Mouse (Mus musculus): ENCODE results near the gene Fas. TPM values are rescaled to one million over a fixed set of nuclear protein-coding genes. Genes with fewer than 3 reads are reported as not detected.

Gene Fas
- polyA plus RNA-seq, 1 experiment, result 2.8 TPM

GRCm38 (mm10) chr19:34293376-34293947 lies 3.0 kb downstream of the Fas start:
- Histone ChIP-seq H3ac (ENCODE audit: control insufficient read depth, insufficient read length) (no peak overlapping the region), H3K36me3 (ENCODE audit: control insufficient read depth, insufficient read depth) (no peaks in the 10 kb centered on the region), H3K4me3 (no peak overlapping the region), H3K79me2 (ENCODE audit: control insufficient read depth, insufficient read depth) (no peaks in the 10 kb centered on the region), H3K27me3 (ENCODE audit: control insufficient read depth, insufficient read depth, insufficient read length) (no peaks in the 10 kb centered on the region), H3K4me2 (ENCODE audit: low read depth) (no peak overlapping the region)
- TF ChIP-seq MYOD1 (IDR thresholded peaks at IDR 0.05; ENCODE audit: control insufficient read depth in 1 of 3, insufficient read length in 2 of 3, low read depth in 2 of 3) (no peak), CEBPB (IDR thresholded peaks at IDR 0.05; ENCODE audit: insufficient read depth, poor library complexity, severe bottlenecking) (no peak), TCF3 (IDR thresholded peaks at IDR 0.05; ENCODE audit: insufficient read length, low read depth) (no peak), E2F4 (IDR thresholded peaks at IDR 0.05; ENCODE audit: insufficient read depth) (no peak), USF1 (IDR thresholded peaks at IDR 0.05; ENCODE audit: low read depth) (no peak), SRF (IDR thresholded peaks at IDR 0.05; ENCODE audit: control insufficient read depth, insufficient read length, low read depth) (no peak), MYOG (IDR thresholded peaks at IDR 0.05; ENCODE audit: control insufficient read depth in 1 of 3, insufficient read depth in 1 of 3, insufficient read length in 2 of 3, low read depth in 2 of 3) (no peak), POLR2AphosphoS2 (IDR thresholded peaks at IDR 0.05; ENCODE audit: insufficient read length, low read depth) (no peak), POLR2A (IDR thresholded peaks at IDR 0.05; ENCODE audit: insufficient read length, low read depth) (no peak), MAX (IDR thresholded peaks at IDR 0.05; ENCODE audit: low read depth) (no peak), REST (IDR thresholded peaks at IDR 0.05; ENCODE audit: insufficient read depth, insufficient read length) (no peak), TCF12 (IDR thresholded peaks at IDR 0.05; ENCODE audit: insufficient read depth, poor library complexity, severe bottlenecking) (no peak)

DNA sequence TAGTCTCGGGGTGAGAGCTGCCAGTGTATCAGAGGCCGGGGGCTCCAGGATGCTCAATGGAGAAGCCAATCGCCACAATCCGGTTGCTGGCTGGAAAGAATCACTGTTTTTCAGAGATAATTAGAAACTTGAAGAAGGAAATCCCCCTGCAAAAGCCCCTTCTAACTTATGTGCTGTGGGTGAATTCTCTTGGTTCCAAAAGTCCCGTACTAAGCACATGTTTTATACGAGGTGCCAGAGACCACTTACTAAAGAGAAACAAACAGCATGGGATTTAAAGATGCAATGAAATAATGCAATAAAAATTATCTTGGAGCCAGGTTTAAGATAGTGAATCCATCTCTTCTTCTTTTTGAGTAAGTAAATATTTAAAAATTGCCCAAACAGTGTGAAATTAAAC lies 5.0 kb downstream of the Fas start:
- H3K4me3 ChIP-seq, result no peak overlapping the region
- no peak for TF ChIP-seq MAX (IDR thresholded peaks at IDR 0.05; ENCODE audit: low read depth)
- no peak for TF ChIP-seq CEBPB (IDR thresholded peaks at IDR 0.05; ENCODE audit: insufficient read depth, poor library complexity, severe bottlenecking)
- no peak for TF ChIP-seq USF1 (IDR thresholded peaks at IDR 0.05; ENCODE audit: low read depth)
- TF ChIP-seq MYOG (IDR thresholded peaks at IDR 0.05; ENCODE audit: control insufficient read depth in 1 of 3, insufficient read depth in 1 of 3, insufficient read length in 2 of 3, low read depth in 2 of 3), result no peak
- TF ChIP-seq MYOD1 (IDR thresholded peaks at IDR 0.05; ENCODE audit: control insufficient read depth in 1 of 3, insufficient read length in 2 of 3, low read depth in 2 of 3), result no peak
- TF ChIP-seq POLR2A (IDR thresholded peaks at IDR 0.05; ENCODE audit: insufficient read length, low read depth), result no peak
- TF ChIP-seq TCF3 (IDR thresholded peaks at IDR 0.05; ENCODE audit: insufficient read length, low read depth), result no peak
- no peak for TF ChIP-seq E2F4 (IDR thresholded peaks at IDR 0.05; ENCODE audit: insufficient read depth)
- no peak for TF ChIP-seq POLR2AphosphoS2 (IDR thresholded peaks at IDR 0.05; ENCODE audit: insufficient read length, low read depth)
- TF ChIP-seq SRF (IDR thresholded peaks at IDR 0.05; ENCODE audit: control insufficient read depth, insufficient read length, low read depth), result no peak
- H3K27me3 ChIP-seq (ENCODE audit: control insufficient read depth, insufficient read depth, insufficient read length), result no peaks in the 10 kb centered on the region

DNA sequence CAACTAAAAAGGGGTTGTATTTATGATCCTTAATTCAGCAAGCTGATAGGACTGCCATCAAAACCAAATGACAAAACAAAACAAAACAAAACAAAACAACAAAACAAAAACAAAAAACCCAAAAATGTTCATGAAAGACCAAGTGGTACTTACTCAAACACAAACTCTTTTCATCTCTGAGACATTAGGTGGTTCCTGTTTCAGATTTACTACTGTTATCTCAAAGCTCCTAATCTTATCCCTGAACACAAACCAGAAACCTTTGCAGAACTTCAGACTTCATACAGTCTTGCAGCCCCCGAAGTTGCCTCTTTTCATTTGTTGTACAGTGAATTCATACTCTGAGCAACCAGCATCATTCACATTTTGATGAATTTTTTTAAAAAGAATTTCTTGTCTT lies 8.1 kb downstream of the Fas start:
- H3K4me3 ChIP-seq, result no peak overlapping the region
- no peak for TF ChIP-seq POLR2AphosphoS2 (IDR thresholded peaks at IDR 0.05; ENCODE audit: insufficient read length, low read depth)
- TF ChIP-seq E2F4 (IDR thresholded peaks at IDR 0.05; ENCODE audit: insufficient read depth), result no peak
- TF ChIP-seq CEBPB (IDR thresholded peaks at IDR 0.05; ENCODE audit: insufficient read depth, poor library complexity, severe bottlenecking), result no peak
- TF ChIP-seq REST (IDR thresholded peaks at IDR 0.05; ENCODE audit: insufficient read depth, insufficient read length), result no peak
- TF ChIP-seq MAX (IDR thresholded peaks at IDR 0.05; ENCODE audit: low read depth), result no peak
- TF ChIP-seq MYOD1 (IDR thresholded peaks at IDR 0.05; ENCODE audit: control insufficient read depth in 1 of 3, insufficient read length in 2 of 3, low read depth in 2 of 3), result no peak
- no peak for TF ChIP-seq POLR2A (IDR thresholded peaks at IDR 0.05; ENCODE audit: insufficient read length, low read depth)
- H3ac ChIP-seq (ENCODE audit: control insufficient read depth, insufficient read length), result no peak overlapping the region
- H3K79me2 ChIP-seq (ENCODE audit: control insufficient read depth, insufficient read depth), result no peaks in the 10 kb centered on the region
- no peaks in the 10 kb centered on the region for H3K27me3 ChIP-seq (ENCODE audit: control insufficient read depth, insufficient read depth, insufficient read length)
- H3K4me2 ChIP-seq (ENCODE audit: low read depth), result no peak overlapping the region
- no peaks in the 10 kb centered on the region for H3K36me3 ChIP-seq (ENCODE audit: control insufficient read depth, insufficient read depth)

More for the DNA sequence above, 5.0 kb downstream of the Fas start:
- H3ac ChIP-seq (ENCODE audit: control insufficient read depth, insufficient read length), result no peak overlapping the region
- H3K36me3 ChIP-seq (ENCODE audit: control insufficient read depth, insufficient read depth), result no peaks in the 10 kb centered on the region
- no peak overlapping the region for H3K4me2 ChIP-seq (ENCODE audit: low read depth)
- H3K79me2 ChIP-seq (ENCODE audit: control insufficient read depth, insufficient read depth), result no peaks in the 10 kb centered on the region

DNA sequence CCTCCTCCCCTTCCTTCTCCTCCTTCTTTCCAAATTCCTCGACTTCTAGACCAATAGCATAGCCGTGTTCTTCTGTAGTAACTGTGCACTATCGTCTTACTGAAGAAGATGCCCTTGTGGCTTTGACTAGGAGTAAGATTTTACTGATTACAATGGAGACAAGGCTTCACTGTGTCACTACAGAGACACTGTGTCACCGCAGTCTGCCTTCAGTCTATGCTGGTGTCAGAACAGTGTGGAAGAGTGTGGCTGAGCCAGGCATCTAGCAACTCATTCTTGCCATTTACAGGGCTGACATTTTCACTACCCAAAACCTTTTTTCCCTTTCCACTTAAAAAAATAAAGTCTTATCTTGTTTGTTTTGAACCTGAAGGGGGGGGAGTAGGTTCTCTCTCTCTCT lies 8.8 kb downstream of the Fas start:
- Histone ChIP-seq H3K79me2 (ENCODE audit: control insufficient read depth, insufficient read depth) (no peaks in the 10 kb centered on the region), H3K36me3 (ENCODE audit: control insufficient read depth, insufficient read depth) (no peaks in the 10 kb centered on the region), H3K4me3 (no peak overlapping the region), H3K4me2 (ENCODE audit: low read depth) (no peak overlapping the region), H3K27me3 (ENCODE audit: control insufficient read depth, insufficient read depth, insufficient read length) (no peaks in the 10 kb centered on the region), H3ac (ENCODE audit: control insufficient read depth, insufficient read length) (no peak overlapping the region)
- no peak for TF ChIP-seq E2F4 (IDR thresholded peaks at IDR 0.05; ENCODE audit: insufficient read depth)
- no peak for TF ChIP-seq POLR2AphosphoS2 (IDR thresholded peaks at IDR 0.05; ENCODE audit: insufficient read length, low read depth)
- no peak for TF ChIP-seq TCF12 (IDR thresholded peaks at IDR 0.05; ENCODE audit: insufficient read depth, poor library complexity, severe bottlenecking)
- TF ChIP-seq MYOD1 (IDR thresholded peaks at IDR 0.05; ENCODE audit: control insufficient read depth in 1 of 3, insufficient read length in 2 of 3, low read depth in 2 of 3), result no peak
- TF ChIP-seq USF1 (IDR thresholded peaks at IDR 0.05; ENCODE audit: low read depth), result no peak
- no peak for TF ChIP-seq POLR2A (IDR thresholded peaks at IDR 0.05; ENCODE audit: insufficient read length, low read depth)
- TF ChIP-seq TCF3 (IDR thresholded peaks at IDR 0.05; ENCODE audit: insufficient read length, low read depth), result no peak
- no peak for TF ChIP-seq REST (IDR thresholded peaks at IDR 0.05; ENCODE audit: insufficient read depth, insufficient read length)
- no peak for TF ChIP-seq MAX (IDR thresholded peaks at IDR 0.05; ENCODE audit: low read depth)

DNA sequence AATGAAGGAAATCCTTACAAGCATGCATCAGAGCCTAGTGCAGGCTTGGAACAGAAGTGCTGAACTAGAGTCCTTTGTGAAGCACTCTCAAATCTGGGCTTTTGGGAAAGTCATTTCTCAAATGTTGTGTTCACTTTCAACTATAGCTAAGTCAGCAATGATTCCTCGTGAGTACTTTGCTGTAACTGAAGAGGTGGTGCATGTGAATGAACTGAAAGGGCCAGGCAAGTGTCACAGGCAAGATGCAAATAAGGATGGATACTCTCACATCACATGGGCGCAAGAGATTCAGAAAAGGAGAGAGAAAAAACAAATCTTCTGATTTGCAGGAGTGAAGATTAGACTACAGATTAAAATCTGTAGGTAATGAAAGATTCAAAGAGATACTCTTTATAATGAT lies 10.0 kb downstream of the Fas start:
- Histone ChIP-seq H3K36me3 (ENCODE audit: control insufficient read depth, insufficient read depth) (no peaks in the 10 kb centered on the region), H3K4me3 (no peak overlapping the region), H3K4me2 (ENCODE audit: low read depth) (no peak overlapping the region), H3K79me2 (ENCODE audit: control insufficient read depth, insufficient read depth) (no peaks in the 10 kb centered on the region), H3ac (ENCODE audit: control insufficient read depth, insufficient read length) (no peak overlapping the region), H3K27me3 (ENCODE audit: control insufficient read depth, insufficient read depth, insufficient read length) (no peaks in the 10 kb centered on the region)
- TF ChIP-seq MYOD1 (IDR thresholded peaks at IDR 0.05; ENCODE audit: control insufficient read depth in 1 of 3, insufficient read length in 2 of 3, low read depth in 2 of 3) (no peak), MAX (IDR thresholded peaks at IDR 0.05; ENCODE audit: low read depth) (no peak), POLR2A (IDR thresholded peaks at IDR 0.05; ENCODE audit: insufficient read length, low read depth) (no peak), CEBPB (IDR thresholded peaks at IDR 0.05; ENCODE audit: insufficient read depth, poor library complexity, severe bottlenecking) (no peak), TCF3 (IDR thresholded peaks at IDR 0.05; ENCODE audit: insufficient read length, low read depth) (no peak), REST (IDR thresholded peaks at IDR 0.05; ENCODE audit: insufficient read depth, insufficient read length) (no peak), SRF (IDR thresholded peaks at IDR 0.05; ENCODE audit: control insufficient read depth, insufficient read length, low read depth) (no peak), POLR2AphosphoS2 (IDR thresholded peaks at IDR 0.05; ENCODE audit: insufficient read length, low read depth) (no peak), TCF12 (IDR thresholded peaks at IDR 0.05; ENCODE audit: insufficient read depth, poor library complexity, severe bottlenecking) (no peak), E2F4 (IDR thresholded peaks at IDR 0.05; ENCODE audit: insufficient read depth) (no peak), MYOG (IDR thresholded peaks at IDR 0.05; ENCODE audit: control insufficient read depth in 1 of 3, insufficient read depth in 1 of 3, insufficient read length in 2 of 3, low read depth in 2 of 3) (no peak), USF1 (IDR thresholded peaks at IDR 0.05; ENCODE audit: low read depth) (no peak)
